Mouse (Mus musculus) CD4-positive, CD25-positive, alpha-beta regulatory T cell, adult 4 months (primary cell): ENCODE results near the gene Rgsl1. TPM values are rescaled to one million over a fixed set of nuclear protein-coding genes. Genes with fewer than 3 reads are reported as not detected.
A peak's percentile ranks its signal among the peaks of the same experiment; 100 is the strongest.

Source experiments
- ATAC-seq: one replicate; pipeline ENCODE4 v1.8.0; 2017
- polyA plus RNA-seq, 2 experiments: library from polyadenylated mRNA; unstranded; fragments of 100-300 nt; shearing (Covaris generic); gene quantifications; one replicate each; pipeline ENCODE4 v1.2.1; 2017

The Rgsl1 gene
- polyA plus RNA-seq, 2 experiments from 2014 or later = 0.20 TPM; not detected in 1

DNA sequence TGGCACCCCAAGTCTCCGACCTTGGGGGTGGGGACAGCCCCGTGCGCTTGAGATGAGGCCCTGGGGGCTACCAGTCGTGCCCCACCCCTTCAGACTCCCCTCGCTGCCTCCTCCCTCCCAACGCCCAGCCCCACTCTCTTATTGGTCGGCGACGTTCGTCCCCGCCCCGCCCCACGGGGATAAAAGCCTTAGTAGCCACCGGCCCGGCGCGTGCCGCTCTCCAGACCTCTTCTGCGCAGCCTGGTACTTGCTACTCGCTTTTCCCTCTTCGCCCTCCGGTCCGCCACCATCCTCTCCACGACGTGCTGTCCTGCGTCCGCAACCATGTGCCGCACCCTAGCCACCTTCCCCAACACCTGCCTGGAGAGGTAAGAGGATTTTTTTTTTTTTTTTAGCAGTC is 103.8 kb downstream of the Rgsl1 start, which contains the start of gene Rgs16:
Gene Rgs16, plus strand, starts transcription at position 205 of the 400 bp plus-strand sequence.
- ATAC-seq = peak; percentile 88

DNA sequence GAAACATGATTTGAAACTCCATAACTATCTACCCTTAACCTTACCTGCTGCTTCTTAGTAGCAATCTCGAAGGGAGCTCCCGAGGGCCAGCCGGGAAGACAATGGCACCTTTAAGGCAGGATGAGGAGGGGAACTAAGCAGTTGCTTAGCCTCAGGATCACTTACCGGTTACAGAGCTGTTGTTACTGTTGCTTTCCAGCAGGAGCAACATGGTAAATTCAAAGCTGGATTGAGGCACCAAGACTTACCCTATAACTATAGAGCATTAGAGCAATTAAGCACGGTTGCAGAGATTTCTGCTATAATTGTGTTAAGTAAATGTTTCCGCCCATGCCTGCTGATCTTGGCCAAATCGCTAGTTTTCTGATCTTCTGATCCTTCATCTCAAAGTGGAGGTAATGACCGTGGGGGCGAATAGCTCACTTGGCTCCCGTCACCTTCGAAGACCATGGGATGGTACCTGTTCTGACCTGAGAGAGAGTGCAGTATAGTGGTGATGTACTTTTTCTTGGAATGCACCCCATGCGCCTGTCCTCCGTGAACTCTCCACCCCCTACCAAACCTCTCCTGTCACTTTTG is 104.4 kb downstream of the Rgsl1 start:
- peak; percentile 20 for ATAC-seq

DNA sequence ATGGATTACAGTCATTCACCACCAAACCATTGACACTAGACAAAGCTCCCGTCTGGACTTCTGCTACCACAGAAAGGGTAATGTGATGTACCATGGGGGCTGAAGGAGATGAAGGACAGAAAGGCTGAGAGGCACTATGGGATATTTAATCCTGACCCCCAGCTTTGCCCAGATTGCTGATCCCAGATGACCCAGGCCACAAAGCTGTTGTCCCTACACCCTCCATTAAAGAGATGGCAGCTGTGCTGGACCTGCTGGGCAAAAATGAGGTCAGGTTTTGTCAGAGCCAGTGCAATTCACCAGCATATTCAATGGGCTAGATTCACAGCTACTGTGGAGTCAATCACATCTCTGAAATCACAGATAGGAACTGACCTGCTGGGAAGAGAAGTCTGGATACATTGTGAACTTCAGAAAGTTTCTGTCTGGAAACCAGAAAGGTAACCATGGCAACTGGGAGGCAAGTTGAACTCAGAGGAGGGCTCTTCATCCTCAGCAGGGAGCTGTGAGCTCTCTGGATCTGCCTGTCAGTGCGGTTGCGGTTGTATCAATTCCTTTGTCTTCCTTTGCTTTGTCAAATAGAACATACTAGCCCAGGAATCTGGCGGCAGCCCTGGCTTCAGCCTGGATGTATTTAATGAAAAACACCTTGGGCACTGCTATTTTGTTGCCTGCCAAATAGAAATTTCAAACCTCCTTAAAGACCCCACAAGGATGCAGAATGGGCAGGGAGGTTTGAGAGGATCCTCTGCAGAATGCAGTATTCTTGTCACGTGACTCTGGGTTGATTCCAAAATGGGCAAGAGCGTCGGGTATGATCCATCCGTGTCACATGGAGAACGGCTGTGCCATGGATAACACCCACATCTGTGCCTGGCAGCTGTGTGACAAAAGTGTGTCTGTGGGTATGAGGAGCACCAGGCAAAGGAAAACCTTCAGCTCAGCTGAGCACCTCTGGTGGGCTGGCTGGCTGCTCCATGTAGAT is 106.5 kb downstream of the Rgsl1 start:
- ATAC-seq = no peak

DNA sequence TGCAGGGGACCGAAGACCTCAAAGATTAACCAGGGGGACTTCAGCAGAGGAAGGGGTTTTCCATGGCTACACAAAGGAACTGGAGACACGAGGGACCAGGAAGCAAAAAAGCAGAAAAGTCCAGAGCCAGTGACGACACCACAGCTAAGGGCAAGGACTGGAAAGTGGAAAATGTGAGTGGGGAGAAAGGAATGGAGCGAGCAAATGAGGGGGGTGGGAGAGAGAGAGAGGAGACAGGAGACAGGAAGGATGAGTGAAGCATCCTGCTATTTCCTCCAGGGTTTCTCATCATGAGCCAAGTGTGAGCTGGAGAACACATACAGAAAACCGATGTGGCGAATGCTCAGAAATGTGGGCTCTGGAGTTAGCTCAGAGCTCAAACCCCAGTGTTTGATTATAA is 107.8 kb downstream of the Rgsl1 start:
- no peak for ATAC-seq

DNA sequence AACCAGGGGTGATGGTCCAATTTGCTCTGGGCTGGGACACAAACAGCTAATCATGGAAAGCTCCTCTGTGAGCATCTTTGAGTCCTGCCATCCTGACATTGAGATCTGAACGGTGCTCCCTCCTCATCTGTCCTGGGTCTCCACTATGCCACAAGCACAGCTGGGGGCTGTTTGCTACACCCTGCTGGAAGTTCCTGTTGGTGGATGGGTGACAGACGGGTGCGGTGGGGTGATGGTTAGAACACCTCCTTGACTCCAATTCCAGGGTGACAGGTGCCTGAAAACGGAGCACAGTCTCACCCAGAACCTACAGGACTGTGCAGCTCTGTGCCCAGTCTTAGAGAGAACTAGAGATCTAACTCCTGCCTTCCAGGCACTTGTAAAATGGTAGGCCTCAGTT is 109.1 kb downstream of the Rgsl1 start:
- no peak for ATAC-seq

DNA sequence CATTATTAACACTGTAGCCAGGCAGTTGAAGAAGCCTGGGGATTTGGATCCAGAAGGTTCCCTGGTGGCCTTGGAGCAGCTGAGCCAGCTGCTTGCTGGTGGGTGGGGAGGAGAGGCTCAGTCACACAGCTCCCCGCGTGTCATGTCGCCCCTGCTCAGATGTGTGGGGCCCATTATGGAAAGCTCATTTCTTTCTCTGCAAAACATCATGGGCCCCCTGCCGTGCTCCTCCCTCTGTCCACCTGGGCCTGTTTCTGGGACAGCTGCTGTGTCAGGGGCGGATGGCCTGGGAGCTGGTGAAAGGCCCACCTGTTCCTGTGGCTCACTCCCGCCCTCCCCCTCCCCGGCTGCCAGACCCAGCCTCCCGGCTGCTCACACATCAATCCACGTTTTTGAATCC is 110.8 kb downstream of the Rgsl1 start:
- ATAC-seq = no peak

DNA sequence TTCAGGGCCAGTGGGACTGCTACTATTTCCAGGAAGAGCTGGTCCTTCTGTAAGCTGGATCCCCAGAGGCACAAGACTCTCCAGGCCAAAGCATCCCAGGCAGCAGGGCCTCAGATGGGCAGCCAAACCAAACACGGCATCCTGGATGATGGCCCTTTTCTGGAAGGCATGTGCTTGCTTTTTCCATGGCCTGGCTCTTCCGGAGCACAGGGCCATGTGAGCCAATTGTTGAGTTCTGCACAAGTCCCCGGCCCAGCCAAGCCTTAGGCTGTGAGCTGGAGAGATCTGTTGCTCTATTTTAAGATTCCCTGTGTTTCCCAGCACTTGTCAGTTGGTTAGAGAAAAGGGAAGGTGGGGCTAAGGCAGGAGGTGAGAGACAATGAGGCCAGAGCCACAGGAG is 113.3 kb downstream of the Rgsl1 start:
- ATAC-seq = no peak

DNA sequence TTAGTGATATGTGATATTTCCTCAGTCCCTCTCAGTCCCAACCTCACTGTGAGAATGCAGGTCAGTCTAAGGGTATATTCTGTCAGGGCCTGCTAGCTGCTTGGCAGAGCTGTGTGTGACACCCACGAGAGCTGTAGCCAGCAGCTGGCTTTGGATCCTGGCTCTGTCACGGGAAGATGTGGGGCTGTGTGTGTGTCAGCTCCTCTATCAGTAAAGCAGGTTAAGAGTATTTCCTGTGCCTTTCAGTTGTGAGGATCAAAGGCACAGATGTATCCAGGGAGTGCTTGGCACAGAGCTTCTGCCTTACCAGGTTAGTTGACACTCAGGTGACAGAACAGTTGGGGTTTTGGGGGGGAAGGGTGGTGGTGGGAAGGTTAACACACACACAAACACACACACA is 114.1 kb downstream of the Rgsl1 start:
- peak; percentile 63 for ATAC-seq

Other genes with a start within 250 kb of the Rgsl1 start
- gene Rgs8, start 191.1 kb downstream of the Rgsl1 start, polyA plus RNA-seq = under 1 TPM in 1 of 2 experiments, not detected in 1; 0.22 TPM
- gene Rgs16, start 103.8 kb downstream of the Rgsl1 start, polyA plus RNA-seq = 10 to 100 TPM; 10.9 to 46.2 TPM
- gene Rnasel, start 94.7 kb downstream of the Rgsl1 start, polyA plus RNA-seq = 10 to 100 TPM; 53.0 to 58.5 TPM
- gene Teddm1b, start 30.2 kb upstream of the Rgsl1 start, polyA plus RNA-seq = under 1 TPM in 1 of 2 experiments, not detected in 1; 0.20 TPM
- under 1 TPM in 1 of 2 experiments, not detected in 1; 0.48 TPM for gene Teddm1a, start 47.6 kb upstream of the Rgsl1 start, polyA plus RNA-seq
- gene Glul, start 55.8 kb upstream of the Rgsl1 start, polyA plus RNA-seq = 10 to 100 TPM; 29.7 to 36.7 TPM
- under 1 TPM; 0.38 to 0.81 TPM for gene Teddm2, start 56.1 kb upstream of the Rgsl1 start, polyA plus RNA-seq